Mouse (Mus musculus): ENCODE data around the gene Klf3. TPM values are rescaled to one million over a fixed set of nuclear protein-coding genes. Genes with fewer than 3 reads are reported as not detected.

Gene Klf3
- polyA plus RNA-seq, 1 experiment from 2014 or later, result 25.1 TPM

DNA sequence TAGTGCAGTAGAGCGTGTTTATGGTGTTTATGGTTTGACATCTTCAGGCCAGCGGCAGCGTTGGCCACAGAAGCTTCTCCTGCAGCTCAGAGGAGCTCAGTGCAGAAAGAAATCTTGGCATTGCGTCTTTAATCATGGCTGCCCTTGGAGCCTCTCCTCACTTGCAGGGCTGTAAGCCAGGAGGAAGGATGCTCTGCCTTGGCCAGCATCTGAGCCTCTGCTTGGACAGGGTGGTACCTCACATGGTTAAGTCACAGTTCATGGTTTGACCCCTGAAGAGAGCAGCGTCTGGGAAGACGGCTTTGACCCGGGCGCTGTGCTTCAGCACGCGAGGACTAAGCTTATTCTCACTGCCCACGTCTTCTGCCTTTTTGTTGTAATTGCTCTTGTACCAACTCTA, 20.2 kb downstream of the Klf3 start:
- no peak overlapping the region for H3K9ac ChIP-seq (ENCODE audit: low read depth, low read length)
- no peaks in the 10 kb centered on the region for H3K27me3 ChIP-seq (ENCODE audit: control insufficient read depth, insufficient read depth, low read depth, low read length)
- no peaks in the 10 kb centered on the region for H3K9me3 ChIP-seq (replicated peaks; ENCODE audit: control insufficient read depth, low read length, poor library complexity, severe bottlenecking)
- ATAC-seq, result no peak
- H3K27ac ChIP-seq (ENCODE audit: low read length), result no peak overlapping the region
- H3K4me2 ChIP-seq (ENCODE audit: low read length), result no peak overlapping the region
- 97% methylated on average over 11 of the region's 11 CpGs for WGBS
- H3K36me3 ChIP-seq (ENCODE audit: control insufficient read depth, insufficient read depth, low read length), result peaks cover 14% of the 10 kb centered on the region
- H3K4me3 ChIP-seq (ENCODE audit: low read depth, low read length), result no peak overlapping the region
- no peaks in the 10 kb centered on the region for H3K4me1 ChIP-seq (ENCODE audit: control insufficient read depth, insufficient read depth, low read length)

DNA sequence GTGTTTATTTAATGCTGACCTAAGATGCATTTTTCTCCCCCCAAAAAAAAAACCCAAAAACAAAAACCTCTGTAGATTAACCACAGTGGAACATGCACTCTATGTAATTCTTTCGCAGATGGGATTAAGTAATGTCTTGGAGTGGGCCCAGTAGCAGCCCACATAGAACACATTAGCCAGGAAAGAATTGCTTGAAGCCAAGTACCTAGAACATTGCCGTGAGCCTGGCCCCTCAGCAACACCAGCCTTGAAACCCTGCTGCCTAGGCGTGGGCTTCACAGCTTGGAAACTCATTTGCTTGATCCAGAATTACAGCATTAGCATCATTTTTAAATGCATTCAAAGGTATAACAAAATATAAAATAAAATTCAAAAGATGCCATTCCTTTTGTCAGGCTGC, 21.6 kb downstream of the Klf3 start:
- no peaks in the 10 kb centered on the region for H3K9me3 ChIP-seq (replicated peaks; ENCODE audit: control insufficient read depth, low read length, poor library complexity, severe bottlenecking)
- H3K4me1 ChIP-seq (ENCODE audit: control insufficient read depth, insufficient read depth, low read length), result no peaks in the 10 kb centered on the region
- WGBS, result 92% methylated on average over 3 of the region's 3 CpGs
- H3K36me3 ChIP-seq (ENCODE audit: control insufficient read depth, insufficient read depth, low read length), result peaks cover 12% of the 10 kb centered on the region
- H3K9ac ChIP-seq (ENCODE audit: low read depth, low read length), result no peak overlapping the region
- no peak for ATAC-seq
- no peak overlapping the region for H3K4me3 ChIP-seq (ENCODE audit: low read depth, low read length)
- H3K27ac ChIP-seq (ENCODE audit: low read length), result no peak overlapping the region
- H3K4me2 ChIP-seq (ENCODE audit: low read length), result no peak overlapping the region
- no peaks in the 10 kb centered on the region for H3K27me3 ChIP-seq (ENCODE audit: control insufficient read depth, insufficient read depth, low read depth, low read length)

DNA sequence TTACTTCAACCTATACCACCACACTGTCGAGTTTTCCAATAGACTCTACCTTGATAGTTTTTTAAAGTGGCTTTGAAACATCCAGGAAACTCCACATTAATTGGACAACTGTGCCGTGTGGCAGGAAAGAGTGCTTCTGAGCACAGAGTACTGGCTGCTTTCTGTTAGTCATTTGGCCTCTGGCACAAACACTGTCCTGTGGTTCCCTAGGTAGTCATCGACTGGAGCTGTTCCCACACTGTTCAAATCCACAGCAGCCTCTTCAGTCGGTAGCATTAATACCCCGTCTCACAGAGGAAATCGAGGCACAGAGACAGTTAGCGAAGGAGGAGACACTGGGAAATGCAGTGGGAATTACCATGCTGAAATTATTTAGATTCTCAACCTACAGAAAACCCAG, 22.3 kb downstream of the Klf3 start:
- H3K9me3 ChIP-seq (replicated peaks; ENCODE audit: control insufficient read depth, low read length, poor library complexity, severe bottlenecking), result no peaks in the 10 kb centered on the region
- no peak for ATAC-seq
- no peak overlapping the region for H3K4me3 ChIP-seq (ENCODE audit: low read depth, low read length)
- no peaks in the 10 kb centered on the region for H3K27me3 ChIP-seq (ENCODE audit: control insufficient read depth, insufficient read depth, low read depth, low read length)
- H3K36me3 ChIP-seq (ENCODE audit: control insufficient read depth, insufficient read depth, low read length), result peaks cover 16% of the 10 kb centered on the region
- 91% methylated on average over 7 of the region's 7 CpGs for WGBS
- H3K4me1 ChIP-seq (ENCODE audit: control insufficient read depth, insufficient read depth, low read length), result no peaks in the 10 kb centered on the region
- no peak overlapping the region for H3K27ac ChIP-seq (ENCODE audit: low read length)
- no peak overlapping the region for H3K9ac ChIP-seq (ENCODE audit: low read depth, low read length)
- H3K4me2 ChIP-seq (ENCODE audit: low read length), result no peak overlapping the region

- H3K9ac ChIP-seq (ENCODE audit: low read depth, low read length), result no peak overlapping the region
- H3K36me3 ChIP-seq (ENCODE audit: control insufficient read depth, insufficient read depth, low read length), result peaks cover 16% of the 10 kb centered on the region
- WGBS, result 96% methylated on average over 12 of the region's 12 CpGs
- H3K27ac ChIP-seq (ENCODE audit: low read length), result no peak overlapping the region
- H3K4me2 ChIP-seq (ENCODE audit: low read length), result no peak overlapping the region
- H3K27me3 ChIP-seq (ENCODE audit: control insufficient read depth, insufficient read depth, low read depth, low read length), result no peaks in the 10 kb centered on the region
- no peaks in the 10 kb centered on the region for H3K9me3 ChIP-seq (replicated peaks; ENCODE audit: control insufficient read depth, low read length, poor library complexity, severe bottlenecking)
- H3K4me3 ChIP-seq (ENCODE audit: low read depth, low read length), result no peak overlapping the region
- no peak for ATAC-seq
- H3K4me1 ChIP-seq (ENCODE audit: control insufficient read depth, insufficient read depth, low read length), result no peaks in the 10 kb centered on the region
Observed at GRCm38 (mm10) chr5:64827151-64827550, 24.0 kb downstream of the Klf3 start.

GRCm38 (mm10) chr5:64828314-64828713, 25.1 kb downstream of the Klf3 start:
- H3K4me3 ChIP-seq (ENCODE audit: low read depth, low read length), result no peak overlapping the region
- peaks cover 16% of the 10 kb centered on the region for H3K36me3 ChIP-seq (ENCODE audit: control insufficient read depth, insufficient read depth, low read length)
- WGBS, result 96% methylated on average over 9 of the region's 9 CpGs
- no peak overlapping the region for H3K4me2 ChIP-seq (ENCODE audit: low read length)
- no peaks in the 10 kb centered on the region for H3K4me1 ChIP-seq (ENCODE audit: control insufficient read depth, insufficient read depth, low read length)
- H3K27me3 ChIP-seq (ENCODE audit: control insufficient read depth, insufficient read depth, low read depth, low read length), result no peaks in the 10 kb centered on the region
- no peaks in the 10 kb centered on the region for H3K9me3 ChIP-seq (replicated peaks; ENCODE audit: control insufficient read depth, low read length, poor library complexity, severe bottlenecking)
- H3K27ac ChIP-seq (ENCODE audit: low read length), result no peak overlapping the region
- H3K9ac ChIP-seq (ENCODE audit: low read depth, low read length), result no peak overlapping the region
- ATAC-seq, result no peak

- H3K27me3 ChIP-seq (ENCODE audit: control insufficient read depth, insufficient read depth, low read depth, low read length), result no peaks in the 10 kb centered on the region
- H3K4me2 ChIP-seq (ENCODE audit: low read length), result no peak overlapping the region
- H3K36me3 ChIP-seq (ENCODE audit: control insufficient read depth, insufficient read depth, low read length), result peaks cover 8% of the 10 kb centered on the region; the same call in 1 of the 2 replicates
- H3K9ac ChIP-seq (ENCODE audit: low read depth, low read length), result no peak overlapping the region
- no peak overlapping the region for H3K4me3 ChIP-seq (ENCODE audit: low read depth, low read length)
- no peaks in the 10 kb centered on the region for H3K9me3 ChIP-seq (replicated peaks; ENCODE audit: control insufficient read depth, low read length, poor library complexity, severe bottlenecking)
- 94% methylated on average over 10 of the region's 10 CpGs for WGBS
- no peak for ATAC-seq
- H3K4me1 ChIP-seq (ENCODE audit: control insufficient read depth, insufficient read depth, low read length), result no peaks in the 10 kb centered on the region
- no peak overlapping the region for H3K27ac ChIP-seq (ENCODE audit: low read length)
Observed at GRCm38 (mm10) chr5:64829606-64830005, 26.4 kb downstream of the Klf3 start.

DNA sequence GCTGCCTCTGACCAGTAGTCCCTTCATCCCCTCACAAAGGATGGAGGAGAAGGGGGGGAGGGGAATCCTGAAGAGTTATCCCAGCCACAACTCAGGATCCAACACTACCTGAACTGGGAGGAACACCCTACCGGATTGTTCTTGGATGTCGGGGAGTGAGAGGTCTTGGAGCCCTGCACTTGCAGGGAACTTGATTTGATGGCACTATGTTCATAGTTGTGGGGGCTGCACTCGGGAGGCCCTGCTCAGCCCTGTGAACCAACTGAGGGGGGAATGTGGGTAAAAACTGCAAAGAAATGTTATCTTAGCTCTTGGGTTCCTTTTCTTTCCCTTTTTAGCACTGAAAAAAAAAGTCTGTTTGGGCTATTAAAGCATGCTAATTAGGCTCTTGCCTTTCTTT, 27.6 kb downstream of the Klf3 start:
- ATAC-seq, result no peak
- no peaks in the 10 kb centered on the region for H3K27me3 ChIP-seq (ENCODE audit: control insufficient read depth, insufficient read depth, low read depth, low read length)
- H3K27ac ChIP-seq (ENCODE audit: low read length), result no peak overlapping the region
- H3K9ac ChIP-seq (ENCODE audit: low read depth, low read length), result no peak overlapping the region
- no peak overlapping the region for H3K4me3 ChIP-seq (ENCODE audit: low read depth, low read length)
- peaks cover 8% of the 10 kb centered on the region; the same call in 1 of the 2 replicates for H3K36me3 ChIP-seq (ENCODE audit: control insufficient read depth, insufficient read depth, low read length)
- no peak overlapping the region for H3K4me2 ChIP-seq (ENCODE audit: low read length)
- 78% methylated on average over 3 of the region's 3 CpGs for WGBS
- no peaks in the 10 kb centered on the region for H3K4me1 ChIP-seq (ENCODE audit: control insufficient read depth, insufficient read depth, low read length)
- no peaks in the 10 kb centered on the region for H3K9me3 ChIP-seq (replicated peaks; ENCODE audit: control insufficient read depth, low read length, poor library complexity, severe bottlenecking)

GRCm38 (mm10) chr5:64833410-64833809, 30.2 kb downstream of the Klf3 start:
- Histone ChIP-seq H3K9ac (ENCODE audit: low read depth, low read length) (no peak overlapping the region), H3K4me3 (ENCODE audit: low read depth, low read length) (no peak overlapping the region), H3K27me3 (ENCODE audit: control insufficient read depth, insufficient read depth, low read depth, low read length) (no peaks in the 10 kb centered on the region), H3K27ac (ENCODE audit: low read length) (no peak overlapping the region), H3K4me1 (ENCODE audit: control insufficient read depth, insufficient read depth, low read length) (no peaks in the 10 kb centered on the region), H3K9me3 (replicated peaks; ENCODE audit: control insufficient read depth, low read length, poor library complexity, severe bottlenecking) (no peaks in the 10 kb centered on the region), H3K36me3 (ENCODE audit: control insufficient read depth, insufficient read depth, low read length) (peaks cover 4% of the 10 kb centered on the region; the same call in 1 of the 2 replicates), H3K4me2 (ENCODE audit: low read length) (no peak overlapping the region)
- ATAC-seq, result no peak

DNA sequence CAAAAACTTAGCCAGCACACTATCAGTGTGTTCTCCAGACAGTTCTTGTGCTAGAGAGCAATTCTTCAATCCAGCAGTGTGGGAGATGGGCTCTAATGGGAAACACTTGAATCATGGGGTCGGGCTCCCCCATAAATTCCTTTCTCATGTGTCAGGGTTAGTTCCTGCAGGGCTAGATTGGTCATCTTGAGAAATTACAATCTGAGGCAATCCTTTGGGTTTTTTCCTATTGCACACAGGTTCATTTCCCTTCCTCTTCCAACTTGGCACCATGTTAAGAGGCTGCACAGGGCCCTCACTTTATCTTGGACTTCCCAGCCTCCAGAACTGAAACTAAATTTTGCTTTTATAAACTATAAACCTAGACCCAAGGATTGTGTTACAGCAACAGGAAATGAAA, 31.0 kb downstream of the Klf3 start:
- no peak for ATAC-seq
- 0 out of 2 replicates have a peak, but pooled peaks cover 4% of the 10 kb centered on the region for H3K36me3 ChIP-seq (ENCODE audit: control insufficient read depth, insufficient read depth, low read length)
- no peaks in the 10 kb centered on the region for H3K27me3 ChIP-seq (ENCODE audit: control insufficient read depth, insufficient read depth, low read depth, low read length)
- H3K9me3 ChIP-seq (replicated peaks; ENCODE audit: control insufficient read depth, low read length, poor library complexity, severe bottlenecking), result no peaks in the 10 kb centered on the region
- no peak overlapping the region for H3K4me2 ChIP-seq (ENCODE audit: low read length)
- no peak overlapping the region for H3K27ac ChIP-seq (ENCODE audit: low read length)
- WGBS, result 92% methylated on average over 1 of the region's 1 CpGs
- H3K4me1 ChIP-seq (ENCODE audit: control insufficient read depth, insufficient read depth, low read length), result no peaks in the 10 kb centered on the region
- no peak overlapping the region for H3K4me3 ChIP-seq (ENCODE audit: low read depth, low read length)
- no peak overlapping the region for H3K9ac ChIP-seq (ENCODE audit: low read depth, low read length)

DNA sequence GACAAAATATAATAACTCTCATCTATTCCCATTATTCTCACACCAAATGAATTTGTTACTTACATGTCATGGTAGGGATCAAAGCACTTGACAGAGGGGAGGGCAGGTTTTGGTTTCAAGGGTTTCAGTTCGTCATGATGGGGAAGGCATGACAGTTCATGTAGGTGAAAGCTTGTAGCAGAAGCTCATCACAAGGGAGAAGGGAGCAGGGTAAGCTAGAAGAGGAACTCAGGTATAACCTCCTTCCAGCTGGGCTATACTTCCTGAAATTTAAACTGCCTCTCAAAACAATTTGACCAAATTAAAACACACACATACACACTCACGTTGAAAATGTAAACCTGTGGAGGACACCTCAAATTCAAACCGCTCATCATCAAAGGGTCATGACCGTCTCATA, 32.1 kb downstream of the Klf3 start:
- no peaks in the 10 kb centered on the region for H3K4me1 ChIP-seq (ENCODE audit: control insufficient read depth, insufficient read depth, low read length)
- H3K4me3 ChIP-seq (ENCODE audit: low read depth, low read length), result no peak overlapping the region
- no peak overlapping the region for H3K9ac ChIP-seq (ENCODE audit: low read depth, low read length)
- no peaks in the 10 kb centered on the region for H3K9me3 ChIP-seq (replicated peaks; ENCODE audit: control insufficient read depth, low read length, poor library complexity, severe bottlenecking)
- no peak overlapping the region for H3K4me2 ChIP-seq (ENCODE audit: low read length)
- no peaks in the 10 kb centered on the region for H3K36me3 ChIP-seq (ENCODE audit: control insufficient read depth, insufficient read depth, low read length)
- H3K27me3 ChIP-seq (ENCODE audit: control insufficient read depth, insufficient read depth, low read depth, low read length), result no peaks in the 10 kb centered on the region
- no peak for ATAC-seq
- H3K27ac ChIP-seq (ENCODE audit: low read length), result no peak overlapping the region
- 89% methylated on average over 4 of the region's 4 CpGs for WGBS

Measured in midbrain, embryonic 16.5 days (tissue).